Mouse (Mus musculus) natural killer cell, adult 2 months (primary cell): ENCODE data around the gene Rap1gap.

Source experiments
- DNase-seq, 2 experiments: peaks; one replicate each; pipeline ENCODE4 v3.0.0; 2022; ENCODE audit warnings: low spot score in 2 of 2

The Rap1gap gene

GRCm38 (mm10) chr4:137661547-137661946 lies 3.0 kb upstream of the Rap1gap start:
- DNase-seq = no peak

GRCm38 (mm10) chr4:137663491-137663890 lies 1.0 kb upstream of the Rap1gap start:
- DNase-seq = no peak

GRCm38 (mm10) chr4:137664980-137665675 lies 602 bp downstream of the Rap1gap start:
- no peak for DNase-seq

- no peak for DNase-seq
Observed at GRCm38 (mm10) chr4:137665791-137666190, 1.3 kb downstream of the Rap1gap start.

GRCm38 (mm10) chr4:137666283-137666957 lies 1.9 kb downstream of the Rap1gap start:
- DNase-seq = no peak

GRCm38 (mm10) chr4:137666958-137667345 lies 2.4 kb downstream of the Rap1gap start:
- DNase-seq = no peak

- no peak for DNase-seq
Observed at GRCm38 (mm10) chr4:137667747-137668146, 3.2 kb downstream of the Rap1gap start.

GRCm38 (mm10) chr4:137671711-137672500 lies 7.4 kb downstream of the Rap1gap start:
- no peak for DNase-seq

- no peak for DNase-seq
Observed at GRCm38 (mm10) chr4:137675566-137675965, 11.0 kb downstream of the Rap1gap start.

- peak; percentile 34 to 68 for DNase-seq
Observed at GRCm38 (mm10) chr4:137676057-137676456, 11.5 kb downstream of the Rap1gap start.

GRCm38 (mm10) chr4:137676700-137677484 lies 12.4 kb downstream of the Rap1gap start:
- no peak for DNase-seq

GRCm38 (mm10) chr4:137677906-137678305 lies 13.4 kb downstream of the Rap1gap start:
- no peak for DNase-seq

GRCm38 (mm10) chr4:137678568-137678967 lies 14.0 kb downstream of the Rap1gap start:
- no peak for DNase-seq

GRCm38 (mm10) chr4:137679979-137680550 lies 15.5 kb downstream of the Rap1gap start:
- no peak for DNase-seq

GRCm38 (mm10) chr4:137680721-137681120 lies 16.2 kb downstream of the Rap1gap start:
- DNase-seq = no peak

GRCm38 (mm10) chr4:137681408-137682104 lies 17.0 kb downstream of the Rap1gap start:
- no peak for DNase-seq

- DNase-seq = peak in 1 of 2 experiments; percentile 21
Observed at GRCm38 (mm10) chr4:137682961-137683453, 18.5 kb downstream of the Rap1gap start.

GRCm38 (mm10) chr4:137684830-137685343 lies 20.4 kb downstream of the Rap1gap start:
- DNase-seq = no peak

- DNase-seq = no peak
Observed at GRCm38 (mm10) chr4:137686303-137686702, 21.8 kb downstream of the Rap1gap start.

GRCm38 (mm10) chr4:137687234-137687825 lies 22.8 kb downstream of the Rap1gap start:
- DNase-seq = no peak
